Mouse (Mus musculus): Measurements from ENCODE around the gene Rad54l.
A peak's percentile ranks its signal among the peaks of the same experiment; 100 is the strongest.

DNA sequence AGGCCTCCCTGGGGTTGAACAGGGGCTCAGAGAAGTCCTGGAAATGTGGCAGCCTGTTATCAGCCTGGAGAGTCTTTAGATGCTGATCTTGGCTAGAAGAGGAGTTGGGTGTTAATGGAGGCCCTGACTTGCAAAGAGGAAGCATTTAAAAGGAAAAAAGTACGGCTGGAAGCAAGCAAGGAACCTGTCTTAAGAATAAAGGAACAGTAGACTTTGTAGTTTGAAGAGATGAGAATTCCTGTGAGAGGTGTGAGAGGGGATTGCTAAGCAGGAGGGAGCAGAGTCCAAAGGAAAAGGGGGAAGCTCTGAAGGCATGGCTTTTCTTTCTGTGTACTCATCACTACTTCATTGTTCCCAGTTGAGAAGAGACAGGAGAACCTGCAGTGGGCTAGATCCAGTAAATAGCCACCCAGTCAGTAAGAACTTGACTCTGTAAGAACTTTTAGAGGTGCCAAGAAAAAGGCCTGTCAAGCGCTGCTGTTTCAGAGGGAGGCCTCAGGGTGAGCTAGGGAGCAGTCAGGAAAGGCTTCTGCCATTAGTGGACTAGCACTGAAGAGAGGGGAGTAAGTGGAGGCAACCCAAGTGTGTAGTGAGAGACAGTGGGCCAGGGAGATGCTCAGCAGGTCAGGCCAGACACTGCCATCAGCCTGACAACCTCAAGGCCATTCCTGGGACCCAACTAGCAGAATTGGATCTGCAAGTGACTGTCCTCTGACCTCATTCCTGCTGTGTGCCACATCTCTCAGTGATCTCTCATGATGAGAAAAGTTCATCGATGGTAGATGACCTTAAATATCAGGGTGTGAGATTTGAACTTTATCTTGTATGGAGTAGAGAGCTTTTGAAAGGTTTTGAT, 46.0 kb downstream of the Rad54l start:
- TF ChIP-seq CTCF (conservative IDR thresholded peaks at IDR 0.05 in 1 of 2, IDR thresholded peaks at IDR 0.05 in 1 of 2; ENCODE audit: low read depth in 2 of 2, low read length in 2 of 2): peak in 1 of 2 experiments; percentile 25; a peak in 2 of 4 replicates
- no peak for TF ChIP-seq RCOR1 (conservative IDR thresholded peaks at IDR 0.05; ENCODE audit: low read depth, low read length)
- TF ChIP-seq ETS1 (conservative IDR thresholded peaks at IDR 0.05; ENCODE audit: low read depth, low read length): no peak
- 0 out of 2 replicates have a peak, but pooled peaks have one; percentile 10 for TF ChIP-seq POLR2A (IDR thresholded peaks at IDR 0.05; ENCODE audit: low read depth, low read length)

All from CH12.LX (cell line).